Mouse (Mus musculus) ES-E14 (cell line): Measurements from ENCODE around the gene Scgb1a1. TPM values are rescaled to one million over a fixed set of nuclear protein-coding genes. Genes with fewer than 3 reads are reported as not detected.

Source experiments
- DNase-seq: peaks from one replicate; pipeline ENCODE4 v3.0.0-alpha.2; 2013; ENCODE audit warnings: low read depth, low spot score
- H3K27ac ChIP-seq: 2 replicates; pipeline ENCODE4 v1.5.1; 2012; ENCODE audit warnings: low read depth, mild to moderate bottlenecking, low read length, moderate library complexity, mixed read lengths; ENCODE audit not compliant: poor library complexity, insufficient read depth, severe bottlenecking
- H3K36me3 ChIP-seq: 2 replicates; pipeline ENCODE4 v1.6.1; 2012; ENCODE audit warnings: mild to moderate bottlenecking, low read length, moderate library complexity, mixed read lengths; ENCODE audit not compliant: control insufficient read depth, poor library complexity, insufficient read depth, severe bottlenecking
- H3K4me1 ChIP-seq, 2 experiments: fragments of 150-350 bp in 1 of 2; sonication (generic) in 1 of 2; 2 replicates each; pipeline ENCODE4 v1.6.1; 2012; ENCODE audit warnings: low read length in 2 of 2, mild to moderate bottlenecking in 1 of 2, mixed read lengths in 1 of 2; ENCODE audit not compliant: control insufficient read depth in 2 of 2, insufficient read depth in 2 of 2, poor library complexity in 1 of 2
- H3K4me3 ChIP-seq, 2 experiments: fragments of 150-350 bp in 1 of 2; sonication (generic) in 1 of 2; 2 replicates each; pipeline ENCODE4 v1.5.1; 2012; ENCODE audit warnings: low read length in 2 of 2, low read depth in 1 of 2, mild to moderate bottlenecking in 1 of 2, mixed read lengths in 1 of 2; ENCODE audit not compliant: insufficient read depth in 1 of 2, poor library complexity in 1 of 2, severe bottlenecking in 1 of 2
- H3K9ac ChIP-seq: 2 replicates; pipeline ENCODE4 v1.6.1; 2012; ENCODE audit warnings: low read depth, mild to moderate bottlenecking, low read length, mixed read lengths; ENCODE audit not compliant: poor library complexity, insufficient read depth, severe bottlenecking
- H3K9me3 ChIP-seq: fragments of 150-350 bp; sonication (generic); 2 replicates; pipeline ENCODE4 v1.6.1; 2012; ENCODE audit warnings: low read depth, mild to moderate bottlenecking, low read length; ENCODE audit not compliant: control insufficient read depth, insufficient read depth
- CHD2 ChIP-seq: IDR thresholded peaks from 2 replicates; pipeline ENCODE4 v1.6.1; 2014; ENCODE audit warnings: mild to moderate bottlenecking, low read depth, low read length, inconsistent platforms
- HCFC1 ChIP-seq: IDR thresholded peaks from 2 replicates; pipeline ENCODE4 v1.6.1; 2012; ENCODE audit warnings: low read length, inconsistent platforms, borderline replicate concordance; ENCODE audit not compliant: insufficient read depth
- MAFK ChIP-seq: IDR thresholded peaks from 2 replicates; pipeline ENCODE4 v1.6.1; 2014; ENCODE audit warnings: mild to moderate bottlenecking, low read depth, low read length, inconsistent platforms; ENCODE audit not compliant: insufficient read depth
- ZC3H11A ChIP-seq: IDR thresholded peaks from 2 replicates; pipeline ENCODE4 v1.6.1; 2012; ENCODE audit warnings: low read depth, mild to moderate bottlenecking, inconsistent platforms, low read length, borderline replicate concordance
- ZNF384 ChIP-seq: IDR thresholded peaks from 2 replicates; pipeline ENCODE4 v1.6.1; 2012; ENCODE audit warnings: low read depth, low read length, inconsistent platforms
- in situ Hi-C, 2 experiments: fragments of 600-800 bp; cut with MboI; formaldehyde crosslinking; loops; one replicate each; pipeline ENCODE4 v1.15.1; 2025; ENCODE audit warnings: low sequenced_read_pairs in 2 of 2, inconsistent platforms in 1 of 2; ENCODE audit not compliant: unreplicated experiment in 2 of 2
- total RNA-seq: library from RNA; depleted of rRNA; stranded (reverse); fragments of 300-350 nt; gene quantifications from 2 replicates; pipeline ENCODE4 v1.2.3, GENCODE M21; 2012

Scgb1a1 gene
- total RNA-seq, 1 experiment: not detected

DNA sequence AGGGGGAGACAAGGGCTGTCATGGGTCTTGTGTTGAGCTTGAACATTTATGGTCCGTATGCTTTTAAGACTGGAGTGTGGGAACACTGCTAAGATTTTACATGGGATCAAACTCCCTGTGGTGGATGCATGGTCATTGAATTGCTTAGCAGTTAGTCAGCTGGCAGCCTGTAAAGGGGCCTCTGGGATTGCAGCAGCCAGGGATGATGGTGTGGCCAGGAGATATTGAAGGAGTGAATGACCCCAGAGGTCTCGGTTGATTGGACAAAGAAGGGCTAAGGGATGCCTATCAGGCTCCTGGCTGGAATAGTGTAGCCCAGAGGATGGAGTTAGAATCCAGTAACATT is 4.8 kb downstream of the Scgb1a1 start:
- Histone ChIP-seq H3K9me3 (no peaks in the 10 kb centered on the region), H3K36me3 (no peaks in the 10 kb centered on the region), H3K27ac (no peak overlapping the region), H3K4me3 (peak overlapping the region in 1 of 2 experiments; percentile 43; a peak in 1 of 4 replicates), H3K4me1 (peaks cover 6 to 7% of the 10 kb centered on the region in 2 experiments; a peak in 3 of 4 replicates), H3K9ac (no peak overlapping the region)
- no peak for DNase-seq
- TF ChIP-seq CHD2 (no peak), ZC3H11A (no peak), HCFC1 (no peak), ZNF384 (no peak)
- in situ Hi-C loops: loop anchor here (10.0 to 25.0 kb wide), 3 partner anchors 88 to 221 kb away; partner anchors contain the start of genes Ahnak (in 1 of the 2), Lrrn4cl (in 1 of the 2) and Ubxn1 (in 1 of the 2)

DNA sequence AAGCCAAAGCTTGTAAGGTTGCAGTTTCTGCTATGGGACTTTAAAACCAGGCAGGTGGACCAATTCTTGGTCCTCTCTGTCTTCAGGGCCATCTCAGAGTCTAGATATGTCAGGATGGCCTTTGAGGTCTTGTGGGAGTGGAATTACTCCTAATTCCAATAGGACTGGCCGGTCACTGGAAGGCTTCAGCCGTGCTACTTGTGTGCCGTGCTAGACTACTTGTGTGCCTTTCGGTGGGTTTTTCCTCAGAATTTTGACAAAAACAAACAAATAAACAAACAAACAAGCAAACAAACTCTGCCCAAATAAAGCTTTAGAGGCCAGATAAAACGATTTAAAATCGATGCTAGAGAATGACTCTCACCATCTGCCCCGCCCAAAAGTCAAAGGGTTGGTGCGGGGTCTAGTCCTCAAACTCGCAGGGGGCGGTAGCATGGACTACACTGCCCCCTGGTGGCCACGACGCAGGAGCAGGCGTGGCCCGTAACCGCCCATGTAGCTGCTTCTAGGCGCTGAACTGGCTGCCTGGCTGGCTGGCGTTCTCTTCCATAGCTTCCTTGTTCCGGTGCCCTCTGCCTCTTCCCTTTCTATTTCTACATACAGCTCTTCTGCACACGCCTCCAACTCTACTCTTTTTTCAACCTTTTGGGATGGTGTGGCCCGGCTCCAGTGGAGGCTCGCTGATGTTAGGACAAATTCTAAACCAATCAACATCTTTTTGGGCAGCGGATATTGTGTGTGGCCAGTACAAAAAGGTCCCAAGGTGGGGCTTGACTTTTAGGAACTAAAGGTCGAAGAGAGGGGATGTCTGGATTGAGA is 5.4 kb downstream of the Scgb1a1 start:
- no peak overlapping the region for H3K9ac ChIP-seq
- H3K4me1 ChIP-seq: peaks cover 6 to 9% of the 10 kb centered on the region in 2 experiments; a peak in 3 of 4 replicates
- in situ Hi-C loops: loop anchor here (10.0 to 25.0 kb wide), 3 partner anchors 88 to 220 kb away; partner anchors contain the start of genes Ahnak (in 1 of the 2), Lrrn4cl (in 1 of the 2) and Ubxn1 (in 1 of the 2)
- H3K27ac ChIP-seq: no peak overlapping the region
- TF ChIP-seq ZNF384 (no peak), HCFC1 (0 out of 2 replicates have a peak, but pooled peaks have one; percentile 13), ZC3H11A (peak; percentile 97), CHD2 (no peak), MAFK (no peak)
- no peaks in the 10 kb centered on the region for H3K36me3 ChIP-seq
- H3K9me3 ChIP-seq: no peaks in the 10 kb centered on the region
- H3K4me3 ChIP-seq: peak overlapping the region in 1 of 2 experiments; percentile 45; a peak in 2 of 4 replicates
- peak; percentile 77 for DNase-seq

GRCm38 (mm10) chr19:9081311-9082190 is 6.2 kb downstream of the Scgb1a1 start:
- Histone ChIP-seq H3K4me3 (peak overlapping the region in 1 of 2 experiments; percentile 45; a peak in 2 of 4 replicates), H3K9ac (peak overlapping the region; percentile 14; the same call in 1 of the 2 replicates), H3K4me1 (peaks cover 6 to 9% of the 10 kb centered on the region in 2 experiments; a peak in 3 of 4 replicates), H3K9me3 (no peaks in the 10 kb centered on the region), H3K36me3 (no peaks in the 10 kb centered on the region), H3K27ac (no peak overlapping the region; the same call in 1 of the 2 replicates)
- in situ Hi-C loops: loop anchor here (10.0 to 25.0 kb wide), 3 partner anchors 87 to 219 kb away; partner anchors contain the start of genes Ahnak (in 1 of the 2), Lrrn4cl (in 1 of the 2) and Ubxn1 (in 1 of the 2)
- peak; percentile 59 for DNase-seq
- TF ChIP-seq MAFK (no peak), ZNF384 (no peak), HCFC1 (no peak), ZC3H11A (no peak), CHD2 (no peak)

DNA sequence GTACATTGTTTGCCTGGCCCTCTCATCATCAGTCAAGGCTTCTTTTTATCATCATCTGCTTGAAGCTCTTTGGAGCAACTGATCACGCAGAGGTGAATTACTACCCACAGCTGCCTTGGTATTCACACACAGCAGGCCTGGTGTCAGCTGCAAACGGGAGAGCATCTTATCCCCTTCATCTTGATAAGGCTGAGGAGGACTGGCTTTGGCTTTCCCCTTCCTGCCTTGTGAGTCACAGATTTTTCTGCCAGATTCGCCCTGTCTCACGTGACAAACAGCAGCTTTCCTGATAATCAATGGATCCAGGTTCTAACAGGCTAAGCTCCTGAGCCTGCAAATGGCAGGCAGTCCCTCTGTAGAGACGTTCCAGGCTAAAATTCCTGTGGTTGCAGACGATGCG is 7.8 kb downstream of the Scgb1a1 start:
- Histone ChIP-seq H3K9ac (no peak overlapping the region), H3K9me3 (no peaks in the 10 kb centered on the region), H3K36me3 (no peaks in the 10 kb centered on the region), H3K27ac (no peak overlapping the region), H3K4me3 (no peak overlapping the region), H3K4me1 (peaks cover 10 to 19% of the 10 kb centered on the region in 2 experiments; a peak in 3 of 4 replicates)
- TF ChIP-seq MAFK: no peak
- no peak for TF ChIP-seq ZNF384
- no peak for TF ChIP-seq ZC3H11A
- in situ Hi-C loops: loop anchor here (10.0 to 25.0 kb wide), 3 partner anchors 85 to 218 kb away; partner anchors contain the start of genes Ahnak (in 1 of the 2), Lrrn4cl (in 1 of the 2) and Ubxn1 (in 1 of the 2)
- no peak for DNase-seq
